Mouse (Mus musculus) limb, embryonic 14.5 days (tissue): Measurements from ENCODE around the gene Sdf4. TPM values are rescaled to one million over a fixed set of nuclear protein-coding genes. Genes with fewer than 3 reads are reported as not detected.

Experiments used
- ATAC-seq: fragments of 200-750 bp; cut with Nextera tagmentation; 2 replicates; pipeline ENCODE4 v1.8.0; 2017; ENCODE audit warnings: low read depth, moderate number of reproducible peaks, moderate TSS enrichment; ENCODE audit not compliant: low FRiP score
- DNase-seq: peaks from one replicate; pipeline ENCODE4 v3.0.0-alpha.2; 2015; ENCODE audit warnings: low spot score
- H3K27ac ChIP-seq: fragments of 300-500 bp; sonication (generic); replicated peaks from 2 replicates; pipeline ENCODE4 v1.5.1; 2014; ENCODE audit warnings: low read depth, mild to moderate bottlenecking, low read length, moderate library complexity, mixed read lengths
- H3K27me3 ChIP-seq: fragments of 300-500 bp; sonication (generic); 2 replicates; pipeline ENCODE4 v1.6.1; 2014; ENCODE audit warnings: low read length, mixed read lengths; ENCODE audit not compliant: control insufficient read depth, insufficient read depth
- H3K36me3 ChIP-seq: fragments of 300-500 bp; sonication (generic); 2 replicates; pipeline ENCODE4 v1.6.1; 2014; ENCODE audit warnings: mild to moderate bottlenecking, low read length, moderate library complexity, mixed read lengths; ENCODE audit not compliant: control insufficient read depth, insufficient read depth
- H3K4me1 ChIP-seq: fragments of 300-500 bp; sonication (generic); 2 replicates; pipeline ENCODE4 v1.6.1; 2014; ENCODE audit warnings: antibody characterized with exemption, low read length, mixed read lengths; ENCODE audit not compliant: control insufficient read depth, insufficient read depth
- H3K4me2 ChIP-seq: fragments of 300-500 bp; sonication (generic); replicated peaks from 2 replicates; pipeline ENCODE4 v1.6.1; 2014; ENCODE audit warnings: low read depth, mild to moderate bottlenecking, low read length, moderate library complexity; ENCODE audit not compliant: severe bottlenecking
- H3K4me3 ChIP-seq: fragments of 300-500 bp; sonication (generic); replicated peaks from 2 replicates; pipeline ENCODE4 v1.5.1; 2014; ENCODE audit warnings: low read length
- H3K9ac ChIP-seq: fragments of 300-500 bp; sonication (generic); 2 replicates; pipeline ENCODE4 v1.6.1; 2014; ENCODE audit warnings: mild to moderate bottlenecking, low read depth, low read length, moderate library complexity; ENCODE audit not compliant: severe bottlenecking
- H3K9me3 ChIP-seq: fragments of 300-500 bp; sonication (generic); 2 replicates; pipeline ENCODE4 v1.6.1; 2016; ENCODE audit warnings: low read length; ENCODE audit not compliant: control insufficient read depth
- POLR2A ChIP-seq: fragments of 200-500 bp; IDR thresholded peaks from 2 replicates; pipeline ENCODE4 v1.8.0; 2012; ENCODE audit warnings: inconsistent platforms, mild to moderate bottlenecking, moderate library complexity, borderline replicate concordance; ENCODE audit not compliant: insufficient read depth, insufficient read length; ENCODE audit errors: extremely low read depth
- WGBS: fragments of 180-500 bp; shearing (Covaris S2); extraction: QIAGEN DNeasy Blood & Tissue Kit; methylation state at CpG from one replicate; pipeline ENCODE4 v1.1.7; 2014; 5-methylcytosine and 5-hydroxymethylcytosine counted together
- polyA plus RNA-seq, 2 experiments: library from polyadenylated mRNA; depleted of rRNA in 1 of 2; stranded (reverse) in 1 of 2; unstranded in 1 of 2; fragments of >200 nt; fragmentation: Nextera tagmentation in 1 of 2; extraction: Ambion mirVana in 1 of 2; gene quantifications; 2 replicates each; pipeline versions ENCODE4 v1.2.1 to v1.2.3; 2012 to 2014

Gene Sdf4
- polyA plus RNA-seq, 2 experiments = 74.5 to 171 TPM

DNA sequence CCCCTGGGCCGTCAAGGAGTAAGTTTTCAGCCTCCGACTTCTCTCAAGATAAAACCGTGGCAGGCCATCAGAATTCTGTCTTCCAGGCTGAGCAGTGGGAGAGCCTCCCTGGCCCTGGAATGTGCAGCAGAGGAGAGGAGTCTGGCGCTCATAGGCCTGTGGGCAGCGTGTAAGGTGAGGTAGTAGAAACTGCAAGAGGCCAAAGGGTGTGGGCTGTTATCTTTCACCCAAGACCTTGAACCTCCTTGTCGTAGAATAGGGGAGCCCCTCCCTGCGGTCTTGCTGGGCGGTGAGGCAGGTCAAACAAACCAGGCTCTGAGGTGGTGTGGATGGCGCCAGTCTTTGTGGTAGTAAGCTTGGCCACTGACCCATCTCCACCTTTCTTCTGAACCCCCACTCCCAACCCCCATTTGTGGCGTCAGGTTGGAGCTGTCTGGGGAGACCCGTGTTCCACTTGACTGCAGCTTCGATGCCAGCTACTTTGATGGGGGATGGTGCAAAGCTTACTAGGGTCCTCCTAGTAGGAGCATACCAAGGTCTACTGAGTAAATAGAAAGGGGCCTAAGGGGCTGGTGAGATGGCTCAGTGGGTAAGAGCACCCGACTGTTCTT is 23.5 kb upstream of the Sdf4 start:
- H3K9ac ChIP-seq = no peak overlapping the region
- no peaks in the 10 kb centered on the region for H3K9me3 ChIP-seq
- WGBS = 84% methylated on average over 13 of the region's 13 CpGs
- H3K27me3 ChIP-seq = no peaks in the 10 kb centered on the region
- ATAC-seq (no peak), DNase-seq (no peak)
- no peak overlapping the region for H3K4me3 ChIP-seq
- TF ChIP-seq POLR2A = no peak
- no peak overlapping the region for H3K4me2 ChIP-seq
- no peak overlapping the region for H3K27ac ChIP-seq
- H3K36me3 ChIP-seq = peaks cover 27% of the 10 kb centered on the region
- no peaks in the 10 kb centered on the region for H3K4me1 ChIP-seq

DNA sequence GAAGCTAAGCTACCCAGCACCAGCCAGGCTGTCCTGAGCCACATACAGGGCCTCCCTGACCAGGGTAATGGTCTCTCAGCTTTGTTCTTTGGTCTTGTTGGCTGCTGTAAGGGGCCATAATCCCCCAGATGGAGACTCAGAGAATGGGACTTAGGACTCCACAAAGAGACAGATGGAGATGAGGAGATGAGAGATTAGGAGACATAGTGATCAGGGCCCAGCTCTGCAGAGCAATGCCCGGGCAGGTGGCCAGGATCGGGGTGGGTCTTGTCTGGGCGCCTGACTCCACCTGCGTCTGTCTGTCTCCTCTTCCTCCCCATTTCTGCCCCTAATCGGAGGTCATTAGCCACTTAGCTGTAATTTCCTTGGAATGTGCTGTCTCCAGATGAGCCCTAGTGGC is 22.4 kb upstream of the Sdf4 start:
- 71% methylated on average over 5 of the region's 5 CpGs for WGBS
- Histone ChIP-seq H3K9me3 (no peaks in the 10 kb centered on the region), H3K36me3 (peaks cover 19% of the 10 kb centered on the region), H3K27me3 (no peaks in the 10 kb centered on the region), H3K27ac (no peak overlapping the region), H3K9ac (no peak overlapping the region), H3K4me2 (no peak overlapping the region), H3K4me1 (no peaks in the 10 kb centered on the region), H3K4me3 (no peak overlapping the region)
- TF ChIP-seq POLR2A = no peak
- DNase-seq (no peak), ATAC-seq (no peak)

- 82% methylated on average over 6 of the region's 6 CpGs for WGBS
- Histone ChIP-seq H3K36me3 (no peaks in the 10 kb centered on the region), H3K4me2 (no peak overlapping the region), H3K4me3 (no peak overlapping the region), H3K4me1 (no peaks in the 10 kb centered on the region), H3K9me3 (no peaks in the 10 kb centered on the region), H3K27me3 (no peaks in the 10 kb centered on the region), H3K9ac (no peak overlapping the region), H3K27ac (no peak overlapping the region)
- no peak for TF ChIP-seq POLR2A
- DNase-seq = no peak
- ATAC-seq = no peak
Observed at GRCm38 (mm10) chr4:155972651-155973050, 20.0 kb upstream of the Sdf4 start.

GRCm38 (mm10) chr4:155973239-155973638 is 19.4 kb upstream of the Sdf4 start:
- no peak for ATAC-seq
- Histone ChIP-seq H3K27ac (no peak overlapping the region), H3K27me3 (no peaks in the 10 kb centered on the region), H3K9ac (no peak overlapping the region), H3K9me3 (no peaks in the 10 kb centered on the region), H3K4me2 (no peak overlapping the region), H3K4me1 (no peaks in the 10 kb centered on the region), H3K4me3 (no peak overlapping the region), H3K36me3 (no peaks in the 10 kb centered on the region)
- no peak for TF ChIP-seq POLR2A
- DNase-seq = no peak
- 78% methylated on average over 2 of the region's 2 CpGs for WGBS

GRCm38 (mm10) chr4:155981436-155982082 is 11.1 kb upstream of the Sdf4 start:
- TF ChIP-seq POLR2A = no peak
- H3K27ac ChIP-seq = no peak overlapping the region
- no peak for ATAC-seq
- 68% methylated on average over 12 of the region's 12 CpGs for WGBS
- no peaks in the 10 kb centered on the region for H3K36me3 ChIP-seq
- H3K9me3 ChIP-seq = no peaks in the 10 kb centered on the region
- no peak overlapping the region for H3K9ac ChIP-seq
- no peak for DNase-seq
- no peak overlapping the region for H3K4me3 ChIP-seq
- H3K4me1 ChIP-seq = no peaks in the 10 kb centered on the region
- no peak overlapping the region for H3K4me2 ChIP-seq
- H3K27me3 ChIP-seq = no peaks in the 10 kb centered on the region; the same call in 1 of the 2 replicates

DNA sequence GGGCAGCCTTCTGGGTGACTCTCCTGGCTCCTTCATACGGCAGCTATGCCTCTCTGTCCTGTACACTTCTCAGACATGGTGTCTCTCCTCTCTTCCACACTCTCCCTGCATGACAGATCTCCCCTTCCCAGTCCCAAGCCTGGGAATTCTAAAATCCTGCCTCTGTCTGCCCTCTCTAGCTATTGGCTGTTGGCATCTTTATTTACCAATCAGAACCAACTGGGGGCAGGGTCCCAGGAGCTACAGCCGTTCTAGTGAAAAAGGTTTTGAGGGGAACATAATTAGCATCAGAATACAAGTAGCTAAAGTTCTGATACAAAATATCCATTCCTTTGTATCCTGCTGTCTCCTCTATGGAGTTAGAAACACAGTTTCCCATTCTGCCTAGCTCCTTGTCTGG is 8.9 kb upstream of the Sdf4 start:
- Histone ChIP-seq H3K27ac (no peak overlapping the region), H3K9ac (no peak overlapping the region), H3K4me3 (no peak overlapping the region), H3K4me1 (no peaks in the 10 kb centered on the region), H3K36me3 (no peaks in the 10 kb centered on the region), H3K4me2 (no peak overlapping the region), H3K27me3 (no peaks in the 10 kb centered on the region; the same call in 1 of the 2 replicates), H3K9me3 (no peaks in the 10 kb centered on the region)
- DNase-seq = no peak
- ATAC-seq = no peak
- no peak for TF ChIP-seq POLR2A
- WGBS = 21% methylated on average over 2 of the region's 2 CpGs
